Mouse (Mus musculus): ENCODE measurements around the gene Apoc2. TPM values are rescaled to one million over a fixed set of nuclear protein-coding genes. Genes with fewer than 3 reads are reported as not detected.
A peak's percentile ranks its signal among the peaks of the same experiment; 100 is the strongest.

Gene Apoc2
- polyA plus RNA-seq, 1 experiment from 2014 or later = 0.26 TPM

- H3K36me3 ChIP-seq = peaks cover 26% of the 10 kb centered on the region
- WGBS = under 1% methylated on average over 63 of the region's 63 CpGs
- peaks cover 33% of the 10 kb centered on the region for H3K4me1 ChIP-seq
- H3K4me3 ChIP-seq = peak within 1 kb of the TSS; percentile 99
- peak within 1 kb of the TSS; percentile 92 for H3K27ac ChIP-seq (replicated peaks)
- peak; percentile 98 for DNase-seq (ENCODE audit: low spot score)
- no peaks in the 10 kb centered on the region for H3K27me3 ChIP-seq (ENCODE audit: low read depth, poor library complexity, severe bottlenecking)
- H3K9me3 ChIP-seq (replicated peaks) = 0 out of 2 replicates have a peak, but pooled peaks cover 3% of the 10 kb centered on the region
Observed at GRCm38 (mm10) chr7:19664955-19665841, 12.5 kb downstream of the Apoc2 start, which contains the start of gene Clptm1. Gene Clptm1 (minus strand): TSS chr7:19665033.

GRCm38 (mm10) chr7:19664455-19664954 lies 13.2 kb downstream of the Apoc2 start:
- no peaks in the 10 kb centered on the region for H3K27me3 ChIP-seq (ENCODE audit: low read depth, poor library complexity, severe bottlenecking)
- no peak for DNase-seq (ENCODE audit: low spot score)
- peaks cover 29% of the 10 kb centered on the region for H3K4me1 ChIP-seq
- peak overlapping the region; percentile 99 for H3K4me3 ChIP-seq
- peak overlapping the region; percentile 92 for H3K27ac ChIP-seq (replicated peaks)
- WGBS = under 1% methylated on average over 37 of the region's 37 CpGs
- peaks cover 33% of the 10 kb centered on the region for H3K36me3 ChIP-seq
- H3K9me3 ChIP-seq (replicated peaks) = 0 out of 2 replicates have a peak, but pooled peaks cover 3% of the 10 kb centered on the region

GRCm38 (mm10) chr7:19663940-19664339 lies 13.8 kb downstream of the Apoc2 start:
- DNase-seq (ENCODE audit: low spot score) = no peak
- Histone ChIP-seq H3K27me3 (ENCODE audit: low read depth, poor library complexity, severe bottlenecking) (no peaks in the 10 kb centered on the region), H3K4me3 (peak overlapping the region; percentile 99), H3K9me3 (replicated peaks) (0 out of 2 replicates have a peak, but pooled peaks cover 3% of the 10 kb centered on the region), H3K4me1 (peaks cover 24% of the 10 kb centered on the region), H3K36me3 (peaks cover 38% of the 10 kb centered on the region), H3K27ac (replicated peaks) (peak overlapping the region; percentile 92)
- WGBS = 22% methylated on average over 8 of the region's 8 CpGs

GRCm38 (mm10) chr7:19652614-19653013 lies 25.1 kb downstream of the Apoc2 start:
- WGBS = 94% methylated on average over 2 of the region's 2 CpGs
- Histone ChIP-seq H3K4me1 (no peaks in the 10 kb centered on the region), H3K9me3 (replicated peaks) (no peaks in the 10 kb centered on the region), H3K27ac (replicated peaks) (no peak overlapping the region), H3K36me3 (peaks cover 84% of the 10 kb centered on the region), H3K4me3 (no peak overlapping the region), H3K27me3 (ENCODE audit: low read depth, poor library complexity, severe bottlenecking) (no peaks in the 10 kb centered on the region)
- no peak for DNase-seq (ENCODE audit: low spot score)

GRCm38 (mm10) chr7:19651063-19651786 lies 26.5 kb downstream of the Apoc2 start:
- H3K4me1 ChIP-seq = no peaks in the 10 kb centered on the region
- H3K27me3 ChIP-seq (ENCODE audit: low read depth, poor library complexity, severe bottlenecking) = no peaks in the 10 kb centered on the region
- no peak overlapping the region for H3K4me3 ChIP-seq
- 93% methylated on average over 6 of the region's 6 CpGs for WGBS
- H3K9me3 ChIP-seq (replicated peaks) = no peaks in the 10 kb centered on the region
- peaks cover 97% of the 10 kb centered on the region for H3K36me3 ChIP-seq
- no peak for DNase-seq (ENCODE audit: low spot score)
- no peak overlapping the region for H3K27ac ChIP-seq (replicated peaks)

- Histone ChIP-seq H3K4me1 (no peaks in the 10 kb centered on the region), H3K27ac (replicated peaks) (no peak overlapping the region), H3K9me3 (replicated peaks) (no peaks in the 10 kb centered on the region), H3K36me3 (peaks cover 100% of the 10 kb centered on the region), H3K4me3 (no peak overlapping the region), H3K27me3 (ENCODE audit: low read depth, poor library complexity, severe bottlenecking) (no peaks in the 10 kb centered on the region)
- 93% methylated on average over 4 of the region's 4 CpGs for WGBS
- no peak for DNase-seq (ENCODE audit: low spot score)
Observed at GRCm38 (mm10) chr7:19641223-19641622, 36.5 kb downstream of the Apoc2 start.

- Histone ChIP-seq H3K36me3 (peaks cover 86% of the 10 kb centered on the region), H3K4me1 (no peaks in the 10 kb centered on the region)
- WGBS = 92% methylated on average over 11 of the region's 11 CpGs
Observed at GRCm38 (mm10) chr7:19635074-19635827, 42.5 kb downstream of the Apoc2 start.

GRCm38 (mm10) chr7:19634591-19634990 lies 43.1 kb downstream of the Apoc2 start:
- 100% methylated on average over 2 of the region's 2 CpGs for WGBS
- Histone ChIP-seq H3K36me3 (peaks cover 79% of the 10 kb centered on the region), H3K9me3 (replicated peaks) (no peaks in the 10 kb centered on the region)

More at GRCm38 (mm10) chr7:19635074-19635827, 42.5 kb downstream of the Apoc2 start:
- no peaks in the 10 kb centered on the region for H3K9me3 ChIP-seq (replicated peaks)
- H3K27ac ChIP-seq (replicated peaks) = no peak overlapping the region
- H3K4me3 ChIP-seq = no peak overlapping the region
- DNase-seq (ENCODE audit: low spot score) = no peak
- peaks cover 4% of the 10 kb centered on the region; the same call in 1 of the 2 replicates for H3K27me3 ChIP-seq (ENCODE audit: low read depth, poor library complexity, severe bottlenecking)

GRCm38 (mm10) chr7:19633855-19634254 lies 43.9 kb downstream of the Apoc2 start:
- H3K27me3 ChIP-seq (ENCODE audit: low read depth, poor library complexity, severe bottlenecking) = peaks cover 4% of the 10 kb centered on the region; the same call in 1 of the 2 replicates
- no peak overlapping the region for H3K4me3 ChIP-seq
- H3K9me3 ChIP-seq (replicated peaks) = no peaks in the 10 kb centered on the region
- H3K4me1 ChIP-seq = peaks cover 9% of the 10 kb centered on the region
- peaks cover 72% of the 10 kb centered on the region for H3K36me3 ChIP-seq
- WGBS = 97% methylated on average over 15 of the region's 15 CpGs
- DNase-seq (ENCODE audit: low spot score) = no peak
- no peak overlapping the region for H3K27ac ChIP-seq (replicated peaks)

More at GRCm38 (mm10) chr7:19634591-19634990, 43.1 kb downstream of the Apoc2 start:
- H3K4me3 ChIP-seq = no peak overlapping the region
- peaks cover 4% of the 10 kb centered on the region; the same call in 1 of the 2 replicates for H3K27me3 ChIP-seq (ENCODE audit: low read depth, poor library complexity, severe bottlenecking)
- no peak overlapping the region for H3K27ac ChIP-seq (replicated peaks)
- peaks cover 6% of the 10 kb centered on the region for H3K4me1 ChIP-seq
- DNase-seq (ENCODE audit: low spot score) = no peak

- 94% methylated on average over 17 of the region's 17 CpGs for WGBS
Observed at GRCm38 (mm10) chr7:19633197-19633596, 44.5 kb downstream of the Apoc2 start.

GRCm38 (mm10) chr7:19632720-19633119 lies 45.0 kb downstream of the Apoc2 start:
- no peak overlapping the region for H3K4me3 ChIP-seq
- no peak for DNase-seq (ENCODE audit: low spot score)
- no peaks in the 10 kb centered on the region for H3K9me3 ChIP-seq (replicated peaks)
- H3K27ac ChIP-seq (replicated peaks) = no peak overlapping the region
- H3K4me1 ChIP-seq = peaks cover 15% of the 10 kb centered on the region
- peaks cover 60% of the 10 kb centered on the region for H3K36me3 ChIP-seq
- H3K27me3 ChIP-seq (ENCODE audit: low read depth, poor library complexity, severe bottlenecking) = peaks cover 4% of the 10 kb centered on the region; the same call in 1 of the 2 replicates

More at GRCm38 (mm10) chr7:19633197-19633596, 44.5 kb downstream of the Apoc2 start:
- no peak overlapping the region for H3K4me3 ChIP-seq
- peaks cover 4% of the 10 kb centered on the region; the same call in 1 of the 2 replicates for H3K27me3 ChIP-seq (ENCODE audit: low read depth, poor library complexity, severe bottlenecking)
- DNase-seq (ENCODE audit: low spot score) = no peak
- H3K36me3 ChIP-seq = peaks cover 65% of the 10 kb centered on the region
- no peak overlapping the region for H3K27ac ChIP-seq (replicated peaks)
- H3K9me3 ChIP-seq (replicated peaks) = no peaks in the 10 kb centered on the region
- peaks cover 15% of the 10 kb centered on the region for H3K4me1 ChIP-seq

- DNase-seq (ENCODE audit: low spot score) = no peak
- Histone ChIP-seq H3K27ac (replicated peaks) (no peak overlapping the region), H3K36me3 (peaks cover 56% of the 10 kb centered on the region), H3K4me1 (peaks cover 15% of the 10 kb centered on the region), H3K9me3 (replicated peaks) (no peaks in the 10 kb centered on the region), H3K4me3 (no peak overlapping the region), H3K27me3 (ENCODE audit: low read depth, poor library complexity, severe bottlenecking) (peaks cover 4% of the 10 kb centered on the region; the same call in 1 of the 2 replicates)
Observed at GRCm38 (mm10) chr7:19632275-19632674, 45.5 kb downstream of the Apoc2 start.
